Mouse (Mus musculus): ENCODE data around the gene Olfr699.

- no peak for TF ChIP-seq EP300 (IDR thresholded peaks at IDR 0.05; ENCODE audit: low read depth)
- no peak for TF ChIP-seq CTCF (IDR thresholded peaks at IDR 0.05; ENCODE audit: low read depth)
These were observed 47.2 kb downstream of the Olfr699 start for GRCm38 (mm10) chr7:106745811-106746210.

Measured in liver, postnatal 0 days (tissue).